Mouse (Mus musculus) liver, embryonic 16.5 days (tissue): ENCODE results near the gene Btbd2. TPM values are rescaled to one million over a fixed set of nuclear protein-coding genes. Genes with fewer than 3 reads are reported as not detected.

Experiments
- ATAC-seq: fragments of 200-750 bp; cut with Nextera tagmentation; 2 replicates; pipeline ENCODE4 v1.8.0; 2017; ENCODE audit warnings: low read depth, mild to moderate bottlenecking, moderate number of reproducible peaks, moderate library complexity
- H3K27ac ChIP-seq: fragments of 300-500 bp; sonication (generic); 2 replicates; pipeline ENCODE4 v1.5.1; 2014; ENCODE audit warnings: mild to moderate bottlenecking, low read length
- H3K27me3 ChIP-seq: fragments of 300-500 bp; sonication (generic); 2 replicates; pipeline ENCODE4 v1.6.1; 2014; ENCODE audit warnings: low read depth, low read length, mixed read lengths; ENCODE audit not compliant: control insufficient read depth, insufficient read depth
- H3K36me3 ChIP-seq: fragments of 300-500 bp; sonication (generic); 2 replicates; pipeline ENCODE4 v1.6.1; 2014; ENCODE audit warnings: mild to moderate bottlenecking; ENCODE audit not compliant: control insufficient read depth, insufficient read depth
- H3K4me1 ChIP-seq: fragments of 300-500 bp; sonication (generic); 2 replicates; pipeline ENCODE4 v1.6.1; 2014; ENCODE audit warnings: low read depth, low read length, mixed read lengths; ENCODE audit not compliant: control insufficient read depth
- H3K4me2 ChIP-seq: fragments of 300-500 bp; sonication (generic); 2 replicates; pipeline ENCODE4 v1.6.1; 2014; ENCODE audit warnings: low read depth, low read length, mixed read lengths
- H3K4me3 ChIP-seq: fragments of 300-500 bp; sonication (generic); 2 replicates; pipeline ENCODE4 v1.5.1; 2014; ENCODE audit warnings: low read depth, mild to moderate bottlenecking, low read length
- H3K9ac ChIP-seq: fragments of 300-500 bp; sonication (generic); 2 replicates; pipeline ENCODE4 v1.6.1; 2014; ENCODE audit warnings: low read depth, low read length
- H3K9me3 ChIP-seq: fragments of 300-500 bp; sonication (generic); replicated peaks from 2 replicates; pipeline ENCODE4 v1.6.1; 2016; ENCODE audit warnings: low read length; ENCODE audit not compliant: control insufficient read depth
- WGBS: fragments of 180-500 bp; shearing (Covaris S2); extraction: QIAGEN DNeasy Blood & Tissue Kit; methylation state at CpG from one replicate; pipeline ENCODE4 v1.1.7; 2014; ENCODE audit not compliant: insufficient replicate concordance; 5-methylcytosine and 5-hydroxymethylcytosine counted together
- polyA plus RNA-seq: library from polyadenylated mRNA; unstranded; fragments of >200 nt; fragmentation: Nextera tagmentation; extraction: Ambion mirVana; gene quantifications from 2 replicates; pipeline ENCODE4 v1.2.1, GENCODE M21; 2015

Btbd2 gene
- polyA plus RNA-seq, 1 experiment from 2014 or later = 5.1 TPM

GRCm38 (mm10) chr10:80693401-80694045, 36.7 kb upstream of the Btbd2 start:
- Histone ChIP-seq H3K27ac (peak overlapping the region; percentile 52), H3K4me1 (peaks cover 70% of the 10 kb centered on the region), H3K9me3 (no peaks in the 10 kb centered on the region), H3K9ac (no peak overlapping the region), H3K4me2 (0 out of 2 replicates have a peak overlapping the region, but pooled peaks have one; percentile 3), H3K4me3 (no peak overlapping the region), H3K36me3 (peaks cover 19% of the 10 kb centered on the region), H3K27me3 (no peaks in the 10 kb centered on the region)
- 76% methylated on average over 12 of the region's 12 CpGs for WGBS
- ATAC-seq = no peak

- peak overlapping the region; percentile 52 for H3K27ac ChIP-seq
- peaks cover 19% of the 10 kb centered on the region for H3K36me3 ChIP-seq
- no peak overlapping the region for H3K4me3 ChIP-seq
- WGBS = 44% methylated on average over 14 of the region's 14 CpGs
- no peaks in the 10 kb centered on the region for H3K27me3 ChIP-seq
- peaks cover 60% of the 10 kb centered on the region for H3K4me1 ChIP-seq
- H3K9ac ChIP-seq = no peak overlapping the region; the same call in 1 of the 2 replicates
- H3K4me2 ChIP-seq = 0 out of 2 replicates have a peak overlapping the region, but pooled peaks have one; percentile 3
- no peaks in the 10 kb centered on the region for H3K9me3 ChIP-seq
- no peak for ATAC-seq
These were observed 35.6 kb upstream of the Btbd2 start for GRCm38 (mm10) chr10:80692249-80693165.

DNA sequence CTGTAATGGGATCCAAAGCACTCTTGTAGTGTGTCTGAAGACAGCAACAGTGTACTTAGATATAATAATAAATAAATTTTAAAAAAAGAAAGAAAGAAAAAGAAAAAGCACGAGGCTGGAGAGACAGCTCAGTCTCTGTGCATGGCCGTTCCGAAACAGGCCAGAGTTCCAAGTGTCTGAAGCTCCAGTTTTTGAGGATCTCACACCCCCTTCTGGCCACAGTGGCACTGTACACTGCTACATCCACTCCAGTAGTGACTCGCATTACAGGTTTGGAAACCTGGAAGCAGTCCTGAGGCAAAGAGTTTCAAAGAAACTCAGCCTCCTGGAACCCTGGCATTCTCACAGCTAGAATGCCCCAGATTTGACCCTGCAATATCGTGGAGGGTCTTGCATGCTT, 31.0 kb upstream of the Btbd2 start:
- Histone ChIP-seq H3K27me3 (no peaks in the 10 kb centered on the region), H3K36me3 (peaks cover 30% of the 10 kb centered on the region), H3K4me2 (no peak overlapping the region), H3K9me3 (no peaks in the 10 kb centered on the region), H3K4me1 (peaks cover 36% of the 10 kb centered on the region), H3K9ac (no peak overlapping the region), H3K27ac (no peak overlapping the region), H3K4me3 (no peak overlapping the region)
- WGBS = 44% methylated on average over 5 of the region's 5 CpGs
- peak; percentile 40; the same call in 1 of the 2 replicates for ATAC-seq

- Histone ChIP-seq H3K9me3 (no peaks in the 10 kb centered on the region), H3K4me1 (peaks cover 24% of the 10 kb centered on the region), H3K27me3 (no peaks in the 10 kb centered on the region), H3K4me2 (no peak overlapping the region), H3K36me3 (peaks cover 30% of the 10 kb centered on the region), H3K9ac (no peak overlapping the region), H3K4me3 (no peak overlapping the region), H3K27ac (peak overlapping the region; percentile 88)
- 88% methylated on average over 3 of the region's 3 CpGs for WGBS
- no peak for ATAC-seq
These were observed 29.7 kb upstream of the Btbd2 start for GRCm38 (mm10) chr10:80686617-80687016.

GRCm38 (mm10) chr10:80684984-80685383, 28.1 kb upstream of the Btbd2 start:
- Histone ChIP-seq H3K36me3 (peaks cover 19% of the 10 kb centered on the region), H3K4me3 (peak overlapping the region; percentile 18; the same call in 1 of the 2 replicates), H3K9me3 (no peaks in the 10 kb centered on the region), H3K4me1 (peaks cover 27% of the 10 kb centered on the region), H3K9ac (peak overlapping the region; percentile 44), H3K27me3 (no peaks in the 10 kb centered on the region), H3K4me2 (peak overlapping the region; percentile 53), H3K27ac (peak overlapping the region; percentile 88)
- 27% methylated on average over 4 of the region's 4 CpGs for WGBS
- ATAC-seq = peak; percentile 82

DNA sequence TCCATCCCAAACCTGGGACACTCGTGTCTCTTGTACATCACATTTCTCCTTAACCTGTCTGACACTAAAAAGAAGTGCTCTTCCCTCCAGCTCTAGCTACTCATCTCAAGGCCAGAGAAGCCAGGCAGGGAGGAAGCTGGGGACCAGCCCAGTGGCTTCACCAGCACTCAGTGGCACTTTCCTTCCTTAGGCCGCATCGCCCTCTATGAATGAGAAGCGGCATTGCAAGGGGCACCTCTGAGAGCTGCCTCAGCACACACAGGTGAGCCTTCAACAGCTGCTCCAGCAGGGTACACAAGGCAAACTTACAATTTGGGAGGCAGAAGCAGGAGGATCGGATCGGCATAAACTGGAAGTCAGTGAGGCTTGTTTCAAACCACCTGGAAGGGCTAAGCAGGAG, 27.3 kb upstream of the Btbd2 start:
- Histone ChIP-seq H3K4me1 (peaks cover 35% of the 10 kb centered on the region), H3K27ac (peak overlapping the region; percentile 88), H3K27me3 (no peaks in the 10 kb centered on the region), H3K9ac (peak overlapping the region; percentile 19), H3K4me3 (no peak overlapping the region), H3K36me3 (peaks cover 11% of the 10 kb centered on the region), H3K4me2 (no peak overlapping the region), H3K9me3 (no peaks in the 10 kb centered on the region)
- 44% methylated on average over 6 of the region's 6 CpGs for WGBS
- peak; percentile 70 for ATAC-seq

- no peak overlapping the region for H3K4me3 ChIP-seq
- peak overlapping the region; percentile 88 for H3K27ac ChIP-seq
- 80% methylated on average over 1 of the region's 1 CpGs for WGBS
- H3K9me3 ChIP-seq = no peaks in the 10 kb centered on the region
- peaks cover 11% of the 10 kb centered on the region for H3K36me3 ChIP-seq
- H3K27me3 ChIP-seq = no peaks in the 10 kb centered on the region
- peak overlapping the region; percentile 7; the same call in 1 of the 2 replicates for H3K9ac ChIP-seq
- H3K4me2 ChIP-seq = no peak overlapping the region
- H3K4me1 ChIP-seq = peaks cover 40% of the 10 kb centered on the region
- no peak for ATAC-seq
These were observed 26.8 kb upstream of the Btbd2 start for GRCm38 (mm10) chr10:80683647-80684046.

DNA sequence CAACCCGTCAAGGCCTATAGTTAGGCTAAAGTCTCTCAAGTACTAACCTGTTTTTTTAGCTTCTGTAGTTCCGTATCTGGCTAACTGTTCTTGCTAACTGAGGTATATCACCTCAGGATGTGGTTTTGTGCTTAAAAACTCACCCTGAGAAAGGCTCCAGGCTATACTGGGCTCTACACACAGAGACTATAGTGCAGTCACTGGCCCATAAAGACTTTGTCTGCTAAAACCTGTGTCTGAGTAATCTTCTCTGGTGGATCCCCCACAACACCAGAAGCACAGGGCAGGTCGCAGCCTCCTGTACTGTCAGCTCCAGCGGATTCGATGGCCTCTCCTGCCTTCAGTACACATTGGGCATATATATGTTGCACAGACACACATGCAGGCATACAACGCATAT, 25.1 kb upstream of the Btbd2 start:
- Histone ChIP-seq H3K4me3 (no peak overlapping the region), H3K27ac (peak overlapping the region; percentile 24)
- WGBS = 77% methylated on average over 6 of the region's 6 CpGs

More for the DNA sequence above, 25.1 kb upstream of the Btbd2 start:
- H3K9me3 ChIP-seq = no peaks in the 10 kb centered on the region
- ATAC-seq = no peak
- H3K36me3 ChIP-seq = peaks cover 9% of the 10 kb centered on the region
- H3K4me1 ChIP-seq = peaks cover 57% of the 10 kb centered on the region
- no peak overlapping the region for H3K4me2 ChIP-seq
- H3K9ac ChIP-seq = no peak overlapping the region
- H3K27me3 ChIP-seq = no peaks in the 10 kb centered on the region
